Mouse (Mus musculus): ENCODE results near the gene Dph2. TPM values are rescaled to one million over a fixed set of nuclear protein-coding genes. Genes with fewer than 3 reads are reported as not detected.

The Dph2 gene
- polyA plus RNA-seq, 1 experiment from 2014 or later: 23.9 TPM

DNA sequence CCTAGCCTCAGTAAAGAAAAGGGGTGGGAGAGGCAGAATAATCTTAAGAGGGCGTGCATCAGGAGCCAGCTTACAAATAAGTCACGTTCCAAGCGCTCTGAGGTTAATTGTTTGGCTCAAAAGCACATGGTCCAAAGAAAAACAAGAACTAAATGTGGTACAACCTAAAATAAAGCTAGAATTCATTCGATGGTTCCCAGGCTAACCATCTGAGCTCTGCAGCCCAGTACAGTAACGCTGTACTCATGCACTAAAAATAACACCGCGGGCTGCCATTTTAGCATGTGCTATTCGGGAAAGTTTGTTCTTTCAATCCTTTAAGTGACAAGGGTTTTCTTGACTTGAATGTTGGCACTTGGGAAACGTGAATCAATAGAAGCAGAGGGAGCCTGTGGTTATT lies 31.3 kb downstream of the Dph2 start:
- DNase-seq (ENCODE audit: low spot score, missing footprints): no peak
- no peaks in the 10 kb centered on the region for H3K27me3 ChIP-seq (ENCODE audit: control insufficient read depth, insufficient read depth, low read length)
- 84% methylated on average over 9 of the region's 9 CpGs for WGBS
- no peaks in the 10 kb centered on the region for H3K9me3 ChIP-seq (ENCODE audit: control insufficient read depth, low read length)
- no peaks in the 10 kb centered on the region for H3K36me3 ChIP-seq (ENCODE audit: control insufficient read depth, insufficient read depth, low read length)
- H3K4me2 ChIP-seq: no peak overlapping the region
- H3K27ac ChIP-seq (ENCODE audit: low read depth, low read length): no peak overlapping the region
- H3K9ac ChIP-seq (ENCODE audit: low read length): no peak overlapping the region
- ATAC-seq (ENCODE audit: low FRiP score): no peak
- no peak overlapping the region for H3K4me3 ChIP-seq (ENCODE audit: low read depth, low read length)
- no peaks in the 10 kb centered on the region for H3K4me1 ChIP-seq (ENCODE audit: control insufficient read depth, insufficient read depth, low read length)

GRCm38 (mm10) chr4:117858794-117859193 lies 33.0 kb downstream of the Dph2 start:
- DNase-seq (ENCODE audit: low spot score, missing footprints) (no peak), ATAC-seq (ENCODE audit: low FRiP score) (peak; percentile 35; the same call in 1 of the 2 replicates)
- no peak overlapping the region for H3K4me2 ChIP-seq
- no peaks in the 10 kb centered on the region for H3K36me3 ChIP-seq (ENCODE audit: control insufficient read depth, insufficient read depth, low read length)
- H3K9me3 ChIP-seq (ENCODE audit: control insufficient read depth, low read length): no peaks in the 10 kb centered on the region
- H3K27ac ChIP-seq (ENCODE audit: low read depth, low read length): no peak overlapping the region
- no peak overlapping the region for H3K4me3 ChIP-seq (ENCODE audit: low read depth, low read length)
- WGBS: 74% methylated on average over 3 of the region's 3 CpGs
- H3K9ac ChIP-seq (ENCODE audit: low read length): no peak overlapping the region
- no peaks in the 10 kb centered on the region for H3K27me3 ChIP-seq (ENCODE audit: control insufficient read depth, insufficient read depth, low read length)
- H3K4me1 ChIP-seq (ENCODE audit: control insufficient read depth, insufficient read depth, low read length): no peaks in the 10 kb centered on the region

- no peak overlapping the region for H3K9ac ChIP-seq (ENCODE audit: low read length)
- H3K4me2 ChIP-seq: no peak overlapping the region
- no peaks in the 10 kb centered on the region for H3K9me3 ChIP-seq (ENCODE audit: control insufficient read depth, low read length)
- ATAC-seq (ENCODE audit: low FRiP score) (no peak), DNase-seq (ENCODE audit: low spot score, missing footprints) (no peak)
- H3K4me1 ChIP-seq (ENCODE audit: control insufficient read depth, insufficient read depth, low read length): peaks cover under 1% of the 10 kb centered on the region; the same call in 1 of the 2 replicates
- no peak overlapping the region for H3K4me3 ChIP-seq (ENCODE audit: low read depth, low read length)
- H3K27ac ChIP-seq (ENCODE audit: low read depth, low read length): no peak overlapping the region
- 78% methylated on average over 9 of the region's 9 CpGs for WGBS
- no peaks in the 10 kb centered on the region for H3K27me3 ChIP-seq (ENCODE audit: control insufficient read depth, insufficient read depth, low read length)
- H3K36me3 ChIP-seq (ENCODE audit: control insufficient read depth, insufficient read depth, low read length): no peaks in the 10 kb centered on the region
Observed at GRCm38 (mm10) chr4:117855146-117855545, 36.7 kb downstream of the Dph2 start.

- Histone ChIP-seq H3K4me1 (ENCODE audit: control insufficient read depth, insufficient read depth, low read length) (peaks cover 13% of the 10 kb centered on the region), H3K27me3 (ENCODE audit: control insufficient read depth, insufficient read depth, low read length) (no peaks in the 10 kb centered on the region), H3K36me3 (ENCODE audit: control insufficient read depth, insufficient read depth, low read length) (no peaks in the 10 kb centered on the region), H3K27ac (ENCODE audit: low read depth, low read length) (no peak overlapping the region), H3K4me2 (no peak overlapping the region), H3K4me3 (ENCODE audit: low read depth, low read length) (no peak overlapping the region), H3K9ac (ENCODE audit: low read length) (no peak overlapping the region), H3K9me3 (ENCODE audit: control insufficient read depth, low read length) (no peaks in the 10 kb centered on the region)
- DNase-seq (ENCODE audit: low spot score, missing footprints): no peak
- WGBS: 90% methylated on average over 10 of the region's 10 CpGs
- ATAC-seq (ENCODE audit: low FRiP score): no peak
Observed at GRCm38 (mm10) chr4:117852152-117852868, 39.5 kb downstream of the Dph2 start.

DNA sequence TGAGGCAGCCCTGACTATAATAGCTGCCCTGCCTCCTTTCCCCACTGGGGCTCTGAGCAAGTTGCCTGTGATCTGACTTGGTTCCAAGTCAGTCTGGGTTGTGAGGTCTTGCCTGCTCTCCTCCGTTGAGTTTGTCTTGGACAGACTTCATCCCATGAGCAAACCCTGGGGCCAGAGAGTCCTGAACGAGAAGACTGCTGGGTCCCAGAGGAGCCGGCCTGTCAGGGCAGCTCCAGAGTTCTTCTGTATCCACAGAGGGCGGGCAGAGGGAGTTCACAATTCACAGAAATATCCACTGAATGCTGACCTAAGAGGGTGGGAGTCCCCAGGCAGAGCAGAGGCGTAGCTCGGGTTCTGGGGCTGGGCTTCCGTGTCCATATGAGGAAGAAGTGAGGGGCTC lies 41.0 kb downstream of the Dph2 start:
- H3K4me2 ChIP-seq: no peak overlapping the region
- H3K27ac ChIP-seq (ENCODE audit: low read depth, low read length): no peak overlapping the region
- ATAC-seq (ENCODE audit: low FRiP score) (no peak), DNase-seq (ENCODE audit: low spot score, missing footprints) (no peak)
- H3K36me3 ChIP-seq (ENCODE audit: control insufficient read depth, insufficient read depth, low read length): no peaks in the 10 kb centered on the region
- H3K27me3 ChIP-seq (ENCODE audit: control insufficient read depth, insufficient read depth, low read length): no peaks in the 10 kb centered on the region
- 79% methylated on average over 7 of the region's 7 CpGs for WGBS
- peaks cover 13% of the 10 kb centered on the region for H3K4me1 ChIP-seq (ENCODE audit: control insufficient read depth, insufficient read depth, low read length)
- H3K9me3 ChIP-seq (ENCODE audit: control insufficient read depth, low read length): no peaks in the 10 kb centered on the region
- H3K9ac ChIP-seq (ENCODE audit: low read length): no peak overlapping the region
- no peak overlapping the region for H3K4me3 ChIP-seq (ENCODE audit: low read depth, low read length)

DNA sequence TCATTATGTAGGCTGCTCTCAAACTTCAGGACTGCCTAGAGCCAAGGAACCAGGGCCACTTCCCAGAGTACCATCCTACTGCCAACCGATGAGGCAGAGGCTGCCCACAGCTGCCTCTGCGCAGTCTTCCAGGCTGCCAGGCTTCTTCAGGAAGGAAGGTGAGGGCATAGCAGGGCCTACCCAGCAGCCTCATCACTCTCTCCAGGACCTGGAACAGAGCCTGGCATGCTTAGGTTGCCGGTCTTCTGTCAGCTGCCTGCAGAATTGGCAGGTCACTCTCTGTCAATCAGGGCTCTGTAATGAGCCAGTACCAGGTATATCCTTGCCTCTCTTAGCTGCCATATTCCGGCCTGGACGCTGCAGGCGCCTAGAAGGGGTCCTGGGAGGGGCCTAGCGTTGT lies 41.7 kb downstream of the Dph2 start:
- H3K4me1 ChIP-seq (ENCODE audit: control insufficient read depth, insufficient read depth, low read length): peaks cover 13% of the 10 kb centered on the region
- H3K4me2 ChIP-seq: no peak overlapping the region
- 79% methylated on average over 7 of the region's 7 CpGs for WGBS
- H3K36me3 ChIP-seq (ENCODE audit: control insufficient read depth, insufficient read depth, low read length): no peaks in the 10 kb centered on the region
- DNase-seq (ENCODE audit: low spot score, missing footprints) (no peak), ATAC-seq (ENCODE audit: low FRiP score) (no peak)
- H3K9me3 ChIP-seq (ENCODE audit: control insufficient read depth, low read length): no peaks in the 10 kb centered on the region
- no peaks in the 10 kb centered on the region for H3K27me3 ChIP-seq (ENCODE audit: control insufficient read depth, insufficient read depth, low read length)
- no peak overlapping the region for H3K4me3 ChIP-seq (ENCODE audit: low read depth, low read length)
- H3K9ac ChIP-seq (ENCODE audit: low read length): no peak overlapping the region
- no peak overlapping the region for H3K27ac ChIP-seq (ENCODE audit: low read depth, low read length)

DNA sequence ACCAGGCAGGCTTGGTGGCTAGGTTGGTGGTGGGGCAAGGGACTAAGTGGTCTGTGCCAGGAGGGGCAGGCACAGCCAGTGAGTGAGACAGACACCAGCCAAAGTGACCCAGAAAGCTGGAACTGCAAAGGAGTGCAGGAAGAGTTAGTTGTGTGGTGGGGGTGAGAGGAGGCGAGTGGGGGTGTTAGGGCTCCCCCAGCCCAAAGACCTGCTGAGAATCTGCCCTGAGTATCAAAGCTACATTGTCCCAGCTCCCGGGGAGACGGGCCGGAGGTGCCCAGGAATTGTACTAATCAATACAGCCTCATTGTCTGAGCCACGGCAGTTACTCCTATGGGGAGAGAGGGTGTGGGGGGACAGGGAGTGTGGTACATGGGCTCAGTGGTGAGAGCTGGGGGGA lies 42.3 kb downstream of the Dph2 start:
- no peaks in the 10 kb centered on the region for H3K9me3 ChIP-seq (ENCODE audit: control insufficient read depth, low read length)
- DNase-seq (ENCODE audit: low spot score, missing footprints): no peak
- no peaks in the 10 kb centered on the region for H3K27me3 ChIP-seq (ENCODE audit: control insufficient read depth, insufficient read depth, low read length)
- no peak overlapping the region for H3K4me2 ChIP-seq
- WGBS: 23% methylated on average over 5 of the region's 5 CpGs
- H3K9ac ChIP-seq (ENCODE audit: low read length): 0 out of 2 replicates have a peak overlapping the region, but pooled peaks have one; percentile 34
- H3K36me3 ChIP-seq (ENCODE audit: control insufficient read depth, insufficient read depth, low read length): no peaks in the 10 kb centered on the region
- H3K4me3 ChIP-seq (ENCODE audit: low read depth, low read length): no peak overlapping the region
- peaks cover 13% of the 10 kb centered on the region for H3K4me1 ChIP-seq (ENCODE audit: control insufficient read depth, insufficient read depth, low read length)
- no peak overlapping the region for H3K27ac ChIP-seq (ENCODE audit: low read depth, low read length)
- ATAC-seq (ENCODE audit: low FRiP score): peak; percentile 66

DNA sequence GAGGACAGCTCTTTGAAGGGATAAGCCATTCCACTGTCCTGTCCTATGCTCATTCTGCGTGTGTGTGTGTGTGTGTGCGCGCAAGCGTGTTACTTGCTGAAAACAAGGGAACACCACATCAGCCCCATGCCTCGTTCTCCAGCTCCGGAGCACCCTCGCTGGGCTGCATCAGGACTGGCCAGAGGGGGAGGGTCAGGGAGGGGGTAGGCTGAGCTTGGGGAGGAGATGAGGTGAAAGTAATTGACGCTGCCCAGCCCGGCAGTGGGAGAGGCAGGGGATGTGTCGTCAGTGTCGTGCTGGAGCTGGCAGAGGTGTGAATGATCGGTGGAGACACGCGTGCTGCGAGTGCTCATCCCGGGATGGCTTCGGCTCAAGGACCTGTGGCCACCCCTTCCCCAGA lies 42.8 kb downstream of the Dph2 start:
- WGBS: 55% methylated on average over 17 of the region's 17 CpGs
- H3K27ac ChIP-seq (ENCODE audit: low read depth, low read length): no peak overlapping the region
- DNase-seq (ENCODE audit: low spot score, missing footprints) (no peak), ATAC-seq (ENCODE audit: low FRiP score) (no peak; the same call in 1 of the 2 replicates)
- H3K4me2 ChIP-seq: no peak overlapping the region
- H3K9ac ChIP-seq (ENCODE audit: low read length): 0 out of 2 replicates have a peak overlapping the region, but pooled peaks have one; percentile 34
- H3K9me3 ChIP-seq (ENCODE audit: control insufficient read depth, low read length): no peaks in the 10 kb centered on the region
- H3K36me3 ChIP-seq (ENCODE audit: control insufficient read depth, insufficient read depth, low read length): no peaks in the 10 kb centered on the region
- H3K27me3 ChIP-seq (ENCODE audit: control insufficient read depth, insufficient read depth, low read length): no peaks in the 10 kb centered on the region
- H3K4me1 ChIP-seq (ENCODE audit: control insufficient read depth, insufficient read depth, low read length): peaks cover 13% of the 10 kb centered on the region
- no peak overlapping the region for H3K4me3 ChIP-seq (ENCODE audit: low read depth, low read length)

DNA sequence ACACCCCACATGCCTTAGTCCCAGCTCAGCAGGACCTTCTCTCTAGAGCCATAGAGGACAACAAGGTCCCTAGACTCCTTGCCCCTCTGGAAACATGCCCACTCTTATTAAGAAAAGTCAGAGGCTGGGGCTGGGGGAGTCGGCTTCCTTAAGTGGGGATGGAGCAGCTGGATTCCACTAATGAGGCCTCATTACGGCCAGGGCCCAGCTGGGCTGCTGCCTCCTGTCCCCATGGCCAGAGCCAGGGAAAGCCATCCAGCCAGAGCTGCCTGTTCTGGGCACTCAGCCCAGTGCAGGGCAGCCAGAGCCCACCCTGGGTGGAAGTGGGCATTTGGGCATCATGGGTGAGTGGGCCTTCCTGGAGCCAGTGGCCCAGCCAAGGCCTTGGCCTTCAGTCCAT lies 44.8 kb downstream of the Dph2 start:
- Histone ChIP-seq H3K4me2 (no peak overlapping the region), H3K9me3 (ENCODE audit: control insufficient read depth, low read length) (no peaks in the 10 kb centered on the region), H3K4me3 (ENCODE audit: low read depth, low read length) (no peak overlapping the region), H3K36me3 (ENCODE audit: control insufficient read depth, insufficient read depth, low read length) (no peaks in the 10 kb centered on the region), H3K9ac (ENCODE audit: low read length) (no peak overlapping the region), H3K27ac (ENCODE audit: low read depth, low read length) (no peak overlapping the region), H3K27me3 (ENCODE audit: control insufficient read depth, insufficient read depth, low read length) (no peaks in the 10 kb centered on the region), H3K4me1 (ENCODE audit: control insufficient read depth, insufficient read depth, low read length) (peaks cover 13% of the 10 kb centered on the region)
- no peak for ATAC-seq (ENCODE audit: low FRiP score)
- 60% methylated on average over 2 of the region's 2 CpGs for WGBS
- no peak for DNase-seq (ENCODE audit: low spot score, missing footprints)

All from midbrain, embryonic 11.5 days (tissue).